Mouse (Mus musculus) spleen, adult 2 months (tissue): Measurements from ENCODE around the gene Cept1.

Source experiments
- CTCF ChIP-seq: fragments of 200-500 bp; IDR thresholded peaks from 2 replicates; pipeline ENCODE4 v1.5.1; 2011; ENCODE audit warnings: mild to moderate bottlenecking, inconsistent platforms; ENCODE audit not compliant: insufficient read depth, insufficient read length, insufficient replicate concordance; ENCODE audit errors: extremely low read depth
- POLR2A ChIP-seq: fragments of 200-500 bp; IDR thresholded peaks from 2 replicates; pipeline ENCODE4 v1.6.1; 2011; ENCODE audit warnings: low read depth, low read length, inconsistent platforms

GRCm38 (mm10) chr3:106494417-106494950 is 53.1 kb downstream of the Cept1 start:
- TF ChIP-seq POLR2A (no peak), CTCF (no peak)
